Mouse (Mus musculus) cerebellum, postnatal 4 days (tissue): Measurements from ENCODE around the gene Tcp10c.
"Not testable (repeated sequence)": the region's sequence is repeated elsewhere in the genome, so short reads cannot be mapped to it uniquely, and the experiment has no call there.

Source experiments
- DNase-seq, 2 experiments: peaks; one replicate each; pipeline ENCODE4 v3.0.0; 2022; ENCODE audit warnings: low spot score in 2 of 2, mixed read lengths in 1 of 2

Gene Tcp10c

GRCm38 (mm10) chr17:13354521-13354920, at the start of gene Tcp10c:
Tcp10c (plus strand) TSS chr17:13354572.
- not testable (repeated sequence) for DNase-seq

- not testable (repeated sequence) for DNase-seq
These were observed 46.5 kb upstream of the Tcp10c start for GRCm38 (mm10) chr17:13307852-13308251.

DNA sequence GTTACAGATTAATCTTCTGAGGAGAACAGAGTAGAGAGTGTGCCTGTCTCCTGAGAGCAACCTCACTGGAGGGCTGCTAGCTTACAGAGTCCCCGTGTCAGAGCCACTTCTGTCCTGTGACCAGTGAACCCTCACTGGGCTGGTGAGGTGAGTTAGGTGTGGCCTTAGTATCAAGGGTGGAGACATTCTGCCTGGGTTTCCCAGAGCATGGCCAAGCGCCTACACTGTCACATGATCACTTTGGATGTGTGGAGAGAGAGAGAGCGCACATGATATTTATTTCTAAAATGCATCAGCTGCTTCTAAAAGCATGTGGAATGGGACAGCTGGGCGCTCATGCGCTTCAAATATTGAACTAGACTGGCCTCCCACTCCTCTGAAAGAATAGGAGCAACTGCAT, 46.0 kb upstream of the Tcp10c start:
- not testable (repeated sequence) for DNase-seq

DNA sequence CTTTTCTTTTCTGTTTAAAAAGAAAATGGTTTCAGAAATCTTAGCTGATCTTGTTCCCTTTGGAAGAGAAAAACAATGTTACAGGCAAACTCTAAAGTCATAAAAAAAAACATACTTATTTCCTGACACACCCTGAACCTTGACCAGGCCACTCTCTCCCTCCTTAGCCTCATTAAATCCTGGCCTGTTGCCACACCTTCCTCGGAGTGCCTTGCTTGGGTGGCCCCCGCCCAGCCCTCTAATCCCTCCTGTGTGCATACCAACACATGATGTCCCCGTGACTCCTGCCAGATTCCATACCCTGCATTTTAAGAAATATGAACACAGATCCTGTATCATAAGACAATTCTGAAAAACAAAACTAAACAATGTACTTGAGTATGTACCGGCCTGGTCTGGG, 45.6 kb upstream of the Tcp10c start:
- not testable (repeated sequence) for DNase-seq

DNA sequence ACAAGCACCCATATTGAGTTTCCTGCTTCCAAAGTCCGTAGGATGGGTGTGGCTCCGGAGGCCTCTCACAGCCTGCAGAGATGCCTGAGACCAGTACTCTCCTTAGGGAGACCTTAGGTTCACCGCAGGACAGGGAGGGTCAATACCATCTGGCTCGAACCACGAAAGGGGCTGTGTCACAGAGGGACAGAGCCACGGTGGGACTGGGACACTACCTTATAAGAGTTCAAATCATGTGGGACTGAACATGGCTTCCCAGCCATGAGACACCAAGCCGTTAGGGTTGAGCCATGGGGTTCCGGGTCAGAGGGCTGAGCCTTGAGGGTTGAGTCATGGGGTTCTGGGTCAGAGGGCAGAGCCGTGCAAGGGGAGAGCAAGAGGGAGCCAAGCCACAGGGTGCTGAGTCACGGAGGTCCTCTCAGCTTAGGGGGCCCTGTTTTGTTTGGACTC, 45.2 kb upstream of the Tcp10c start:
- not testable (repeated sequence) for DNase-seq

GRCm38 (mm10) chr17:13329967-13330366, 24.4 kb upstream of the Tcp10c start:
- DNase-seq: not testable (repeated sequence)

DNA sequence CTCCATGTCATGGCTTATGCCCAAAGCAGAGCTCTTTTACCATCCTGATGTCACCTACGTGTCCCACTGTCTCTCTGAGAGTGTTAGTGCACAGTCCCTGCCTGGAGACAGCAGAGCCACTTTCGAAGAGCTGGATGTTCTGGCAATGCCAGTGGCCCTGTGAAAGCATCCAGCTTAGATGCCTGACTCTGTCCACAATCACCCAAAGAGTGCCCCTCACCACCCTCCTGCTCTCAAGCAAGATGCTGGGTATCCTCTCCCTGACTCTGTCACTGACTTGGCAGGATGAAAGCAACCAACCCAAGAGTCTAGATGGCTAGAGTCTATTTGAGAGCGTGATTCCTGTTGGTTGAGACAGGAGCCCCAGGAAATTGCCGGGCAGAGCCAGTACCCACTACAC, 23.2 kb upstream of the Tcp10c start:
- DNase-seq: not testable (repeated sequence)

DNA sequence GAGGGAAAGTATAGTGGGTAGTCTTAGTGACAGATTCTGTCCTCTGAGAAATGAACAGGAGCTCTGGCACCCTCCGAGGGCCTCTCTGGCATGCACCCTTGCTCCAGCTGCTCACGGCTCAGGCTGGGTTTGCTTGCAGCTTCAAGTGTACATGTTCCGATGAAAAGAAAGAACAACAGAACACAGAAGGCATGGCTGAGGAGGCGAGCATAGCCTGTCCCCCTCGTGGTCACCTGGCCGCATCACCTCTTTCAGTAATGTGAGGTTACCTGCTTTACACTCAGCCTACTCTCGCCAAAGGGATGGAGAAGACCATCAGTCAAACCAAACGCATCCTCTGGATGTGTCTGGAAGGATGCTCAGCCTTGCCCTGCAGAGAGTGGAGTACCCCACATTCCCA, 21.9 kb upstream of the Tcp10c start:
- not testable (repeated sequence) for DNase-seq

DNA sequence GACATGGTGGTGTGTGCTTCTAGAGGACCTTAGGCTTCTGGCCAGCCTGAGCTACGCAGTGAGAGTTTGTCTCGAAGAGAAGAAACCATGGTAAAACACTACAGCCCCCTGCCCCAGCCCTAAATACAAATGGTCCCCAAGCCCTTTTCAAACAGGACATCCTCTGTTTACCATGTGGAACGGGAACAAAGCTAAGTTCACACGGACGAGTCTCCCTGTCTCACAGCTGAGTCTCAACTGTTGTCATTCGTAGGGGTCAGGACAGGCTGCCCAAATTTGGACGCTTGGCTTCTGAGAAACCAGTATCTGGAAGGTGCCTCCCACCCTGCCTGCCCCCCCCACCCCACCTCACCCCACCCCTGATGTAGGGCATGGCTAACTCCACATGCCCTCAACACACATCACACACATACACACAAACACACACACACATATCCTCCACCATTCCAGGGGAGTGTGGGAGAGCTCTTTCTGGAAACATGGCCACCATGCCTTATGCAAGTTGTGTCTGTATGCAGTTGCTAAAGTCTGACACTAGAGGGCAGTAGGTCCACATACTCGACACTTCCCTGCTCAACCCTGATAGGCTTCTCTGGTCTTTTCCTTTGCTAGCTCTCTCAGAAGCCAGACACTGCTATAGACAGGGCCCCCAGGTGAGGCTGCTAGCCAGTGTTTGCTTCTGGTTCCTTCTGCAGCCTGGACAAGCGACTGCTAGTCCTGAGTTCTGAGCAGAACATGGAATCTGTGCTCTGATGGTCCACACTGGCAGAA, 17.2 kb upstream of the Tcp10c start:
- DNase-seq: peak; percentile 16 to 43

GRCm38 (mm10) chr17:13337931-13338330, 16.4 kb upstream of the Tcp10c start:
- not testable (repeated sequence) for DNase-seq

DNA sequence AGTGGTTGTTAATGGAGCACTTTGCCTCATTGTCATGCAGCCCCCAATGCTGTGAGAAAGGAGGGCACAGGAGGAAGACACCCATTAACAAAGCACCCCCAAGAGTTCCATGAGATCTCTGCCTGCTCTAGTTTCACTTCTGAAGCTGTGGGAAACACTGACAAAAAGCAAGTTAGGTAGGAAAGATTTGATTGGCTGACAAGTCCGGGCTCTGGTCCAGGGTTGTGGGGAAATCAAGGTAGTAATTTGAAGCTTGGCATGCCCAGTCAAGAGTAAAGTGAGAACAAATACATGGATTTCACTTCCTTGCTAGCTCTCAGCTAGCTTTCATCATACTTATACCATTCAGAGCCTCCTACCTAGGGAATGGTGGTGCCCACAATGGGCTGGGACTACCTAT, 14.3 kb upstream of the Tcp10c start:
- not testable (repeated sequence) for DNase-seq

- not testable (repeated sequence) for DNase-seq
These were observed 8.4 kb upstream of the Tcp10c start for GRCm38 (mm10) chr17:13345923-13346322.

DNA sequence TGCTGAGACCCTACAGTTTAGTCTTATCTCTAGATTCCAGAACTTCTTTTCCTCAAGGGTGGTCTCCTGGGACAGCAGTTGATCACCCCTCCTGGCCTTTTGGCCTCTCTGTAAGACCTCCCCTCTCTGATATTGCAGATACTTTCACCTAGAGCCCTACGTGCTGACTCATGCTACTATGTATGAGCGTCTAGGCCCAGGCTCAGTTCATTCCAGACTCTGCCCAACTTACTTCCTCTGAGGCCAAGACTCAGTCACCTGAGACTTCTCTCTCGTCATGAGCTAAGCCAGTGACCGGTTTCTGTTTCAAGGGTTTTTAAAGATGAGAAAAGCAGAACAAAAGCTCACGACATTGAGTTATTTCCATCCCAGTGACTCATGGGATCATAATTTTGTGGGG, 4.8 kb upstream of the Tcp10c start:
- not testable (repeated sequence) for DNase-seq

- not testable (repeated sequence) for DNase-seq
These were observed 1.1 kb upstream of the Tcp10c start for GRCm38 (mm10) chr17:13353249-13353648.

GRCm38 (mm10) chr17:13362489-13362888, 8.1 kb downstream of the Tcp10c start:
- not testable (repeated sequence) for DNase-seq

DNA sequence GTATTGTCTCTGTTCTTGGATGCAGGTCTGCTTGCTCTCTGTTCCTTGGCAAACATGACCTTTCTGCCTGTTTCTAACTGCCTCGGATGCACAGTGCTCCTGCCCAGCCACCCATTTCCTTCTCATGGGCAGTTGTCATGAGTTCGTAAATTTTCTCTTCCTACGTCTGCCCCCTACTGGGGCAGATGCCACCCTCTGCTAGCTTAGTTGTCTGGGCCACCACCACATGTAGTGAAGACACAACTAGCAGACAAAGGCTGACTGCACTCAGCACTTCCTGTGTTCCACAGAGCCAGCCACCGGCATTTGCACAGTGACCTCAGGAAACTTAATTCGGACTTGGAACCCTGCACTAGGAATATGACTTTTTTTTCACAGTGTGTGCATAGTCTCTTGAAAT, 9.4 kb downstream of the Tcp10c start:
- DNase-seq: not testable (repeated sequence)

GRCm38 (mm10) chr17:13364196-13364595, 9.8 kb downstream of the Tcp10c start:
- DNase-seq: not testable (repeated sequence)

GRCm38 (mm10) chr17:13367181-13367580, 12.8 kb downstream of the Tcp10c start:
- DNase-seq: not testable (repeated sequence)

DNA sequence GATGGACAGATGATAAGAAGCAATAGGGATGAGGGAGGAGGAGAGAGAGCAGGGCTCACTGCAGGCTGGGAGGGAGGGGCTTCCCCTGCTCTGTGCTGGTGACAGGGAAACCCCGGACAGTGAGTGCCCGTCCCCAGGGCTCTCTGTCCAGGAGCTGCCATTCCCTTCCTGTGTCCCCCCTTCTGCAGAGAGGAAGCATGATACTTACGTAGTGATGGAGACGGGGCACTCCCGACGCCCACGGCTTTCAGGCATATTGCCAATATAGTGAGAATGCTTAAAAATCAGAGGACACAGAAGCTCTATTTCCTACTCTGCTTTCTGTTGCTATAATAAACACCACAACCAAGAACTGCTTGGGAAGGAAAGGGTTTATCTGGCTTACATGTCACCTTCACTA, 14.3 kb downstream of the Tcp10c start:
- DNase-seq: not testable (repeated sequence)

DNA sequence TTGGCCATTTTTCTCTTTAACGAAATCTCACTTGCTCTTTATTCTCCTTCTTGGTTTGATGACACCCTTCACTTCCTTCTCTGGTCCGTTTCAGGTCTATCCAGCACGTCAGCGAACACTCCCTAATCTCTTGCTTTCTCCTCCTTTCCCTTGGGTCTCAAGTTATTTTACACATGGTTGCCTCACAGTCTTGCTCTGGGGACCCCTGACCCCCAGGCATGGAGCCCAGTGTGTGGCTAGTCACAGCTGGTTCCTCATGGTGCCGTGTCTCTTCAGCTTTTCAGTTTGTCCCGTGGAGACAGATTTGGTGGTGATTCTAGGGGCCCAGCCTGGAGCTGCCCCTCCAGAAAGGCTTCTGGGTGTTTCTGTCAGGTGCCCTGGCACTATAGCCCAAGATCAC, 16.4 kb downstream of the Tcp10c start:
- DNase-seq: not testable (repeated sequence)

DNA sequence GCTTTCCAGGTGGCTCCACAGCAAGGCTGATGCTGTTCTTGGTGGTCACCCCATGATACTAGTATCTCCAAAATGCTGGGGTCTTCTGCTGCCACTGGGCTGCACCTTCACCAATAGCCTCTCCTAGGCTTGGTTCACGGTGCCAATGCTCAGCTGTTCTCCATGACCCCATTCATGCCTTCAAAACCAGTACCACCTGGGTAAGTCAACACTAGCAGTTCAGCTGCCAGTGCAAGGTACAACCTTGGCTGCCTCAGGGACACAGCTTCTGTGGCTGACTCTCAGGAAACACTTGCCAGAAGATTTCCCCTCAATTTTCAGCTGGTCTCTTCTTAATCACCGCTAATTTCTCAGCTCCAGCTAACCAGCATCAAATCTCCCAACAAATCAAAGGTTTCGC, 24.0 kb downstream of the Tcp10c start:
- not testable (repeated sequence) for DNase-seq

- DNase-seq: not testable (repeated sequence)
These were observed 25.7 kb downstream of the Tcp10c start for GRCm38 (mm10) chr17:13379951-13380615.

DNA sequence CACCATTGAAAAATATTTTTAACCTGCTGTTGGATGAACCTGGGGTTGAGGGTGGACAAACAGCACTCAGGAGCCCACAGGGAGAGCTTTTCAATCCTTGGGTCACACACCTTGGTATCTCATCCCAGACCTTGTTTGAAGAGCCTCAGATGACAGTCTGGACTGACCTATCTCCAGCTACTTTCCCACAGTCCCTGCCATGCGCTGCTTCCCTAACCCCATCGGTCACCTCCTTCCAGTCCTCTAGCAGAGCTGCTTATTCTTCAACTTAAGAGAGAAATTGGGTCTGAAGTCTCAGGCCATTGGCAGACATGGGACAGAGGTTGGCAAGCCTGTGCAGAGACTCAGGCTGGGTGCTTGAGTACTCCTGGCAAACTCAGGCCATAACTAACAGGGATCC, 26.9 kb downstream of the Tcp10c start:
- not testable (repeated sequence) for DNase-seq
